Mouse (Mus musculus): Measurements from ENCODE around the gene Lmo2.
A peak's percentile ranks its signal among the peaks of the same experiment; 100 is the strongest.

- peak; percentile 91 for TF ChIP-seq CTCF (IDR thresholded peaks at IDR 0.05; ENCODE audit: low read depth)
- no peak for TF ChIP-seq EP300 (IDR thresholded peaks at IDR 0.05; ENCODE audit: low read depth)
These were observed 45.1 kb downstream of the Lmo2 start for GRCm38 (mm10) chr2:104002711-104003413.

Data from liver, embryonic 14.5 days (tissue).